Mouse (Mus musculus) ES-Bruce4 (cell line): ENCODE results near the gene 5330417C22Rik.

Experiments used
- CTCF ChIP-seq: IDR thresholded peaks from one replicate; pipeline ENCODE4 v1.8.1; 2011; ENCODE audit warnings: low read depth, low read length
- POLR2A ChIP-seq: IDR thresholded peaks from one replicate; pipeline ENCODE4 v1.8.1; 2011; ENCODE audit warnings: low read length; ENCODE audit not compliant: insufficient read depth

- TF ChIP-seq POLR2A = no peak
- TF ChIP-seq CTCF = no peak
Measured at GRCm38 (mm10) chr3:108414857-108415830, 121.2 kb downstream of the 5330417C22Rik start, which contains the start of gene Celsr2.
